Mouse (Mus musculus) heart, embryonic 13.5 days (tissue): Measurements from ENCODE around the gene Drg1. TPM values are rescaled to one million over a fixed set of nuclear protein-coding genes. Genes with fewer than 3 reads are reported as not detected.
A peak's percentile ranks its signal among the peaks of the same experiment; 100 is the strongest.

ENCODE experiments used
- ATAC-seq: fragments of 200-750 bp; cut with Nextera tagmentation; 2 replicates; pipeline ENCODE4 v1.8.0; 2017; ENCODE audit warnings: moderate TSS enrichment; ENCODE audit not compliant: insufficient number of reproducible peaks, low FRiP score, low TSS enrichment; ENCODE audit errors: extremely low read depth
- H3K27ac ChIP-seq: fragments of 300-500 bp; sonication (generic); replicated peaks from 2 replicates; pipeline ENCODE4 v1.5.1; 2015; ENCODE audit warnings: moderate library complexity, mild to moderate bottlenecking, inconsistent platforms
- H3K27me3 ChIP-seq: fragments of 300-500 bp; sonication (generic); replicated peaks from 2 replicates; pipeline ENCODE4 v1.6.1; 2015; ENCODE audit warnings: mild to moderate bottlenecking, inconsistent platforms
- H3K36me3 ChIP-seq: fragments of 300-500 bp; sonication (generic); 2 replicates; pipeline ENCODE4 v1.6.1; 2015; ENCODE audit warnings: mild to moderate bottlenecking, inconsistent platforms
- H3K4me1 ChIP-seq: fragments of 300-500 bp; sonication (generic); 2 replicates; pipeline ENCODE4 v1.6.1; 2015; ENCODE audit warnings: inconsistent platforms
- H3K4me2 ChIP-seq: fragments of 300-500 bp; sonication (generic); 2 replicates; pipeline ENCODE4 v1.6.1; 2015; ENCODE audit warnings: inconsistent platforms, mild to moderate bottlenecking, moderate library complexity
- H3K4me3 ChIP-seq: fragments of 300-500 bp; sonication (generic); 2 replicates; pipeline ENCODE4 v1.5.1; 2015; ENCODE audit warnings: moderate library complexity, mild to moderate bottlenecking, inconsistent platforms
- H3K9ac ChIP-seq: fragments of 300-500 bp; sonication (generic); 2 replicates; pipeline ENCODE4 v1.6.1; 2015; ENCODE audit warnings: inconsistent platforms, mild to moderate bottlenecking, moderate library complexity
- H3K9me3 ChIP-seq: fragments of 300-500 bp; sonication (generic); 2 replicates; pipeline ENCODE4 v1.6.1; 2016; ENCODE audit warnings: inconsistent platforms
- WGBS: fragments of 180-500 bp; shearing (Covaris S2); methylation state at CpG from one replicate; pipeline ENCODE4 v1.1.7; 2015; ENCODE audit warnings: mixed read lengths; 5-methylcytosine and 5-hydroxymethylcytosine counted together
- polyA plus RNA-seq: library from polyadenylated mRNA; unstranded; fragments of >200 nt; fragmentation: Nextera tagmentation; extraction: Ambion mirVana; gene quantifications from 2 replicates; pipeline ENCODE4 v1.2.1, GENCODE M21; 2015

Gene Drg1
- polyA plus RNA-seq, 1 experiment from 2014 or later, result 159 TPM

GRCm38 (mm10) chr11:3265291-3266078 is 730 bp downstream of the Drg1 start:
- Histone ChIP-seq H3K4me3 (peak overlapping the region; percentile 98), H3K9me3 (no peaks in the 10 kb centered on the region), H3K4me1 (peaks cover 23% of the 10 kb centered on the region), H3K4me2 (peak overlapping the region; percentile 82), H3K9ac (peak overlapping the region; percentile 100), H3K27ac (peak overlapping the region; percentile 93), H3K27me3 (no peaks in the 10 kb centered on the region), H3K36me3 (peaks cover 38% of the 10 kb centered on the region)
- 1% methylated on average over 26 of the region's 26 CpGs for WGBS
- ATAC-seq, result no peak

GRCm38 (mm10) chr11:3259537-3259936 is 6.7 kb downstream of the Drg1 start:
- Histone ChIP-seq H3K4me3 (no peak overlapping the region), H3K27ac (no peak overlapping the region), H3K36me3 (peaks cover 93% of the 10 kb centered on the region), H3K27me3 (no peaks in the 10 kb centered on the region), H3K4me1 (peaks cover 8% of the 10 kb centered on the region), H3K4me2 (no peak overlapping the region), H3K9me3 (no peaks in the 10 kb centered on the region), H3K9ac (no peak overlapping the region)
- WGBS, result 87% methylated on average over 1 of the region's 1 CpGs
- no peak for ATAC-seq

DNA sequence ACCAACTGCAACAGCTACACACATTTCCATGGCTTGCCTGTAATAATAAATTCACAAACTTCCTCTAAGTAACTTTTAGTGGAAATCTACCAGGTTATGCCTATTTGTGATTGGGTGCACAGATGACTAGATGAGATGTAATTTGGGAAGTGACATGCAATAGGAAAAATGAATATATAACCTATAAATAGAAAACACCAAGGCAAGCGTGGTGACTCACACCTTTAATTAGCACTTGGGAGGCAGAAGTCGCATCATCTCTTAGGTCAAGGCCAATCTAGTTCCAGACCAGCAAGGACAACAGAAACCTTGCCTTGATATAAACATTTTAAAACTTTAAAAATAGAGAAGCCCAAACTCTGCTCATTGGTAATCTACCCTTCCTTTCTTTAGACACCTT is 18.8 kb downstream of the Drg1 start:
- WGBS, result 68% methylated on average over 2 of the region's 2 CpGs
- Histone ChIP-seq H3K36me3 (peaks cover 98% of the 10 kb centered on the region), H3K27ac (peak overlapping the region; percentile 26; the same call in 1 of the 2 replicates), H3K4me2 (no peak overlapping the region), H3K27me3 (no peaks in the 10 kb centered on the region), H3K9me3 (no peaks in the 10 kb centered on the region), H3K4me3 (no peak overlapping the region), H3K9ac (no peak overlapping the region), H3K4me1 (peaks cover 7% of the 10 kb centered on the region)
- no peak for ATAC-seq

DNA sequence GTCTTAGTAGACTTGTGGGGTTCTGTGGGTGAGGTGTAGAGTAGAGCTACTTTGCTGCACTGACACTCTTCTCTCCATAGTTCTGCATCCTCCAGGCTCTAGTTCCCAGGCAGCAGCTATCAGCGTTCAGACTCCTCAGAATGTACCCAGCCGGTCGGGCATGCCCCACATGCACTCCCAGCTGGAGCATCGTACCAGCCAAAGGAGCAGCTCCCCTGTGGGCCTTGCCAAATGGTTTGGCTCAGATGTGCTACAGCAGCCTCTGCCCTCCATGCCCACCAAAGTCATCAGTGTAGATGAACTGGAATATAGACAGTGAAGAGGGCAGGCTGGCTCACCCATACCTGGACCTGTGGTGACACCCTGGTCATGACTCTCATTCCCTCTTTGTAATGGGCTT is 22.4 kb downstream of the Drg1 start:
- ATAC-seq, result no peak
- peaks cover 98% of the 10 kb centered on the region for H3K36me3 ChIP-seq
- H3K9me3 ChIP-seq, result 0 out of 2 replicates have a peak, but pooled peaks cover 7% of the 10 kb centered on the region
- H3K9ac ChIP-seq, result no peak overlapping the region
- H3K4me2 ChIP-seq, result no peak overlapping the region
- no peak overlapping the region for H3K27ac ChIP-seq
- H3K4me1 ChIP-seq, result peaks cover 7% of the 10 kb centered on the region
- H3K27me3 ChIP-seq, result no peaks in the 10 kb centered on the region
- H3K4me3 ChIP-seq, result no peak overlapping the region
- 69% methylated on average over 4 of the region's 4 CpGs for WGBS

GRCm38 (mm10) chr11:3242395-3242794 is 23.8 kb downstream of the Drg1 start:
- H3K27ac ChIP-seq, result no peak overlapping the region
- 90% methylated on average over 7 of the region's 7 CpGs for WGBS
- ATAC-seq, result no peak

GRCm38 (mm10) chr11:3235277-3235676 is 30.9 kb downstream of the Drg1 start:
- H3K27me3 ChIP-seq, result no peaks in the 10 kb centered on the region
- WGBS, result 79% methylated on average over 5 of the region's 5 CpGs
- no peaks in the 10 kb centered on the region for H3K4me1 ChIP-seq
- ATAC-seq, result no peak
- H3K27ac ChIP-seq, result no peak overlapping the region
- H3K4me2 ChIP-seq, result no peak overlapping the region
- H3K9me3 ChIP-seq, result no peaks in the 10 kb centered on the region
- H3K9ac ChIP-seq, result no peak overlapping the region
- peaks cover 98% of the 10 kb centered on the region for H3K36me3 ChIP-seq
- H3K4me3 ChIP-seq, result no peak overlapping the region

More at GRCm38 (mm10) chr11:3242395-3242794, 23.8 kb downstream of the Drg1 start:
- H3K36me3 ChIP-seq, result peaks cover 98% of the 10 kb centered on the region
- no peak overlapping the region for H3K9ac ChIP-seq
- no peak overlapping the region for H3K4me3 ChIP-seq
- no peak overlapping the region for H3K4me2 ChIP-seq
- H3K9me3 ChIP-seq, result 0 out of 2 replicates have a peak, but pooled peaks cover 7% of the 10 kb centered on the region
- no peaks in the 10 kb centered on the region for H3K27me3 ChIP-seq
- H3K4me1 ChIP-seq, result peaks cover 3% of the 10 kb centered on the region; the same call in 1 of the 2 replicates

GRCm38 (mm10) chr11:3233704-3234103 is 32.5 kb downstream of the Drg1 start:
- H3K4me3 ChIP-seq, result no peak overlapping the region
- WGBS, result 92% methylated on average over 4 of the region's 4 CpGs
- H3K36me3 ChIP-seq, result peaks cover 97% of the 10 kb centered on the region
- H3K4me2 ChIP-seq, result no peak overlapping the region
- no peaks in the 10 kb centered on the region for H3K4me1 ChIP-seq
- no peaks in the 10 kb centered on the region for H3K9me3 ChIP-seq
- no peak overlapping the region for H3K27ac ChIP-seq
- H3K9ac ChIP-seq, result no peak overlapping the region
- no peaks in the 10 kb centered on the region for H3K27me3 ChIP-seq
- no peak for ATAC-seq

- 85% methylated on average over 3 of the region's 3 CpGs for WGBS
- Histone ChIP-seq H3K9me3 (no peaks in the 10 kb centered on the region), H3K9ac (no peak overlapping the region), H3K4me1 (no peaks in the 10 kb centered on the region), H3K27me3 (no peaks in the 10 kb centered on the region), H3K36me3 (peaks cover 93% of the 10 kb centered on the region), H3K4me3 (no peak overlapping the region), H3K27ac (no peak overlapping the region), H3K4me2 (no peak overlapping the region)
- no peak for ATAC-seq
Measured at GRCm38 (mm10) chr11:3232248-3232647, 34.0 kb downstream of the Drg1 start.

GRCm38 (mm10) chr11:3227113-3227512 is 39.1 kb downstream of the Drg1 start:
- Histone ChIP-seq H3K4me2 (no peak overlapping the region), H3K27me3 (no peaks in the 10 kb centered on the region), H3K9ac (no peak overlapping the region), H3K4me3 (no peak overlapping the region), H3K27ac (no peak overlapping the region), H3K9me3 (no peaks in the 10 kb centered on the region), H3K36me3 (peaks cover 93% of the 10 kb centered on the region), H3K4me1 (no peaks in the 10 kb centered on the region)
- 91% methylated on average over 3 of the region's 3 CpGs for WGBS
- no peak for ATAC-seq

DNA sequence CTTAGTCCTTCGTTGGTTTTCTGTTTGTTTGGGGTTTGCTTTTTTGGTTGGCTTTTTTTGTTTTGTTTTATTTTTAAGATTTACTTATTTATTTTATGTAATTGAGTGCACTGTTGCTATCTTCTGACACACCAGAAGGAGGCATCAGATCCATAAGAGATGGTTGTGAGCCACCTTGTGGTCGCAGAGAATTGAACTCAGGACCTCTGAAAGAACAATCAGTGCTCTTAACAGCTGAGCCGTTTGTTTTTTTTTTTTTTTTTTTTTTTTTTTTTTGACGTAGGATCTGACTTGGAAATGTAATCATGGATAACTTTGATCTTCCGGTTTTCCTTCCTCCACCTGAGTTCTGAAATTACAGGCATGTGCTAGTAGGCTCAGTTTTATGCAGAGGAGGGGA is 43.1 kb downstream of the Drg1 start:
- Histone ChIP-seq H3K27ac (no peak overlapping the region), H3K4me3 (no peak overlapping the region), H3K36me3 (peaks cover 92% of the 10 kb centered on the region), H3K9me3 (no peaks in the 10 kb centered on the region), H3K27me3 (no peaks in the 10 kb centered on the region), H3K4me1 (no peaks in the 10 kb centered on the region), H3K9ac (no peak overlapping the region), H3K4me2 (no peak overlapping the region)
- no peak for ATAC-seq
- 69% methylated on average over 5 of the region's 5 CpGs for WGBS

DNA sequence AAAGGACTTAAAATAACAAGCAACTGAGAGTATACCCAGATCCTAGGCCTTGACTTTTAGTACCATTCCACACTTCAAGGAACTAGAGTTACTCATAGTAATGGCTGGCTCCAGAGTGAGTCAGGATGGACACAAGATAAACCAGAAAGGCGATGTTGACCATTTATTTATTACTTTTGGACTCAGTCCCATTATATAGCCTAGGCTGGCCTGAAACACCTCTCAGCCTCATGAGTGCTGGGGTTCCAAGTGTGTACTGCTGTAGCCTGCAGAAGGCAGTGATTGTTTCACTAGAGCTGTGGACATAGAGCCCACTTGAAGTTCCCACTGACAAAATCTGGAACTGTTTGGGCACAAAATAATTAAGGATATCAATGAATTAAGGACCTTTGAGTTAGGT is 53.7 kb downstream of the Drg1 start:
- Histone ChIP-seq H3K36me3 (peaks cover 75% of the 10 kb centered on the region), H3K9ac (no peak overlapping the region), H3K4me2 (no peak overlapping the region), H3K27me3 (no peaks in the 10 kb centered on the region), H3K9me3 (no peaks in the 10 kb centered on the region), H3K27ac (no peak overlapping the region), H3K4me3 (no peak overlapping the region), H3K4me1 (no peaks in the 10 kb centered on the region)
- 84% methylated on average over 1 of the region's 1 CpGs for WGBS
- ATAC-seq, result no peak

DNA sequence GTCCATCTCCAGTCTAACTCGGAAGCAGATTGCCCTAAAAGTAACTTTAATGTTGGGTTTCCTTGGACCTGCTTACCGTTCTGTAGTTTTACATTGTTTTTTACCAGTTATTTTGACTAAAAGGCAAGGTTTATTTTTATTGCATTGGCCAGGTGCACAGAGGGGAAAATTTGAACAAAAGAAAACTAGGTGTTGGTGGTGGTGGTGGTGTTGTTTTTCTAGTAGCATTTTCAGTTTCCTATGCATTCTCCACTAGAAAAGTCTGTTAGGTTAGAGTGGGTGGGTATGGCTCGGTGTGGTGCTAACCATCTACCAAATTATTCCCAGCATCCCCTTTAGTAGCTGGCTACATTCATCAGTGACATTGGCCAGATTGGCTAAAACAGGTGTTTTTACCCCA is 59.4 kb downstream of the Drg1 start:
- no peak overlapping the region for H3K9ac ChIP-seq
- H3K9me3 ChIP-seq, result no peaks in the 10 kb centered on the region
- H3K4me1 ChIP-seq, result peaks cover 17% of the 10 kb centered on the region
- peaks cover 62% of the 10 kb centered on the region for H3K36me3 ChIP-seq
- H3K27ac ChIP-seq, result no peak overlapping the region
- ATAC-seq, result no peak
- H3K4me2 ChIP-seq, result no peak overlapping the region
- H3K27me3 ChIP-seq, result no peaks in the 10 kb centered on the region
- WGBS, result 88% methylated on average over 3 of the region's 3 CpGs
- H3K4me3 ChIP-seq, result no peak overlapping the region
